Mouse (Mus musculus) lung, postnatal 36 days (tissue): ENCODE measurements around the gene Mylip.

Experiments used
- DNase-seq: peaks from one replicate; pipeline ENCODE4 v3.0.0; 2022; ENCODE audit warnings: mixed read lengths

Mylip gene

DNA sequence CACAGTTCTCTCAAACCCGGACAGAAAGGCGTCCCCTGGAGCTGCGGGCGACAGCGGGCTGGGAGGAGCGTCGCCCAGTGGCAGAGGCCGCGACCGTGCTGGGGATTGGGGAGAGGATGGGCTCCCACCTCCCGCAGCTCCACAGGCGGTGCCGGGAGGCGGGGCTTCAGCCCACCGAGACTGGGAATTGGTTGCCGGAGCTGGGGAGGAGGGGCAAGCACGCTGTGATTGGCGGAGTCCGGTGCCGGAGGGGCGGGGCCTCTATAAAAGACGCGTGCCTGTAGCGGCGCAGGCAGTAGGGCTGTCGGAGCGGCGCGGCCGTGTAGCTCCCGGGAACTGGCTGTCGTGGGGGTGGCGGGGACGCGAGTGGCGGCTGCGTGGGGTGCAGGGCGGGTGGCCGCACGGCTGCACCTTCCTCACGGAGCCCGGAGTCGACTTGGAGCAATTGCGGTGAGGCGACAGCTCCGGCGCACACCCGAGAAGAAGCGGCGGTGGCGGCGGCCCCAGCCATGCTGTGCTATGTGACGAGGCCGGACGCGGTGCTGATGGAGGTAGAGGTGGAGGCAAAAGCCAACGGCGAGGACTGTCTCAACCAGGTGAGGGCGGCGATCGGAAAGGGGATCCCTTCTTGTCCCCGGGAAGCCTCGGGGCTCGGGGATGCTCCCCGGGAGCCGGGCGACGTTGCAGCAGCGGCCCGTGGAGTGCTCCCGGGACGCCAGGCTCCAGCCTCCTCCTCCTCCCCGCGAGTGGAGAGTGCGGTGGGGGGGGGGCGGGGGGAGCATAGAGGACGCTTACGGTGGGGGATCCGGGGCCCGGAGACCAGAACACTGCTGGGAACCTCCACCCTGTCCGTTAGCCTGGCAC lies at the start of gene Mylip:
Gene Mylip, plus strand, starts transcription at position 295 of the 864 bp plus-strand sequence.
- peak; percentile 99 for DNase-seq

DNA sequence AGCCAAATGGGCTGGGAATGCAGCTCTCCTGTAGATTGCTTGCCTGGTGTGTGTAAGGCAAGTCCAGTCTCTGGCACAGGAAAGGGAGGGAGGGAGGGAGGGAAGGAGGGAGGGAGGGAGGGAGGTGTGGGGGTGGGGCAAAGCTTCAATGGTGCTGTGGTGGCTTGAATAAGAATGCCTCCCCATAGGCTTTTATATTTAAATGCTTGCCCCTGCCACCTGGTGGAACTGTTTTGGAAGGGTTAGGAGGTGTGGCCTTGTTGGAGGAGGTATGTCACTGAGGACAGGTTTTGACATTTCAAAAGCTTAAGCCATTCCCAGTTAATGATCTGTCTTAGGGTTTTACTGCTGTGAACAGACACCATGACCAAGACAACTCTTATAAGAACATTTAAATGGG lies 47.6 kb upstream of the Mylip start:
- no peak for DNase-seq

DNA sequence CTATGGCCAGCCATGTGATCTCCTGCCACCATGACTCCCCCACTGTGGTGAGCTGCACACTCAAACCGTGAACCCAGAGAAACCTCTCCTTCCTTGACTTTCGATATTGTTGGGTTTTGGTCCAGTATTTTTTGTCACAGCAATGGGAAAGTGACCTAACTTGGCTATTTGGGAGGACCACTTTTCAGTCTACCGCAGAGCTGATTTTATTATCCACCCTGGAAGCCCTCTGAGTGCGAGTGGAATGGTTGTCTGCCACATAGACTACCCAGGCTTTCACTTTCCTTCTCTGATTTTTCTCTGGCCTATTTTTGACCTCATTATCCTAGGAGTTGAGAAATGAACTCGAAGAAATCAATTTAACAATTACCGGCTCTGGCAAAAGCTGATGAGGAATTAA lies 46.0 kb upstream of the Mylip start:
- no peak for DNase-seq

DNA sequence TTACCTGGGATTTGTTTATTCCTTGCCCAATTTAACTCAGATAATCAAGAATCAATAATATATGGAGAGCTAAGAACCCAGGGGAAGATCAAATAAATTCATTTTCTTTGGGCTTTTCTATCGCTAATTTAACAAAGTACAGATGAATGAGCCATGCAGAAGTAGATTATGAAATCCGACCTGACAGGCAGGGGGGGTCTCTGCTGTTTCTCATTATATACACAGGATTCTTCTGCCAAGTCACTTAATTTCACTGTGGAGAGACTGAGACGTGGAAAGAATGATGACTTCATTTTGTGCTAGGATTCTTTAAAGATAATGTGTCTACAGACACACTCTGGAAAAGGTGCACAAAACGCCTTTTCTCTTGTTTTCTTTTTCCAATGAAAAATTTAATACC lies 45.6 kb upstream of the Mylip start:
- DNase-seq = no peak

GRCm38 (mm10) chr13:45345471-45346159 lies 43.9 kb upstream of the Mylip start:
- DNase-seq = peak; percentile 6

GRCm38 (mm10) chr13:45351483-45351882 lies 38.1 kb upstream of the Mylip start:
- DNase-seq = no peak

GRCm38 (mm10) chr13:45354824-45355223 lies 34.7 kb upstream of the Mylip start:
- DNase-seq = no peak

DNA sequence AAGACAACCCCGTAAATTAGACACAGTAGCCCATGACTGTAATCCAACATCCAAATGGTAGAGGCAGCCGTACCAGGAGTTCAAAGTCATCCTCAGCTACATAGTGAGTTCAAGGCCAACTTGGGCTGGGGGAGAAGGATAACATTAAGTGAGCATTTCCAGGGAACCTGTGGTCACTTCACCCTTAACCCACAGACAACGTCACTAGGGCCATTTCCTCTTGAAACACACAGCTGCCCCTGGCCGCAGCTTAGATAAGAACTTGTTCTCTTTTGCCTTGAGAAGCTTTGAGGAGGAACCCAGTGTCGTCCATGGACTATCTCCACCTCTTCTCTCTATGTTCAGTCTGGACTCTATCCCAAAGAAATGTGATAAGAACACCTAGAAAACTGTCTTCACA lies 31.3 kb upstream of the Mylip start:
- DNase-seq = peak; percentile 24

- no peak for DNase-seq
Observed at GRCm38 (mm10) chr13:45358676-45359323, 30.7 kb upstream of the Mylip start.

GRCm38 (mm10) chr13:45365788-45366187 lies 23.8 kb upstream of the Mylip start:
- DNase-seq = no peak

GRCm38 (mm10) chr13:45371673-45372072 lies 17.9 kb upstream of the Mylip start:
- peak; percentile 30 for DNase-seq

GRCm38 (mm10) chr13:45372456-45372855 lies 17.1 kb upstream of the Mylip start:
- no peak for DNase-seq

- DNase-seq = no peak
Observed at GRCm38 (mm10) chr13:45374846-45375245, 14.7 kb upstream of the Mylip start.

GRCm38 (mm10) chr13:45382208-45382607 lies 7.3 kb upstream of the Mylip start:
- no peak for DNase-seq

GRCm38 (mm10) chr13:45384636-45385035 lies 4.9 kb upstream of the Mylip start:
- no peak for DNase-seq

- no peak for DNase-seq
Observed at GRCm38 (mm10) chr13:45385521-45385920, 4.0 kb upstream of the Mylip start.

DNA sequence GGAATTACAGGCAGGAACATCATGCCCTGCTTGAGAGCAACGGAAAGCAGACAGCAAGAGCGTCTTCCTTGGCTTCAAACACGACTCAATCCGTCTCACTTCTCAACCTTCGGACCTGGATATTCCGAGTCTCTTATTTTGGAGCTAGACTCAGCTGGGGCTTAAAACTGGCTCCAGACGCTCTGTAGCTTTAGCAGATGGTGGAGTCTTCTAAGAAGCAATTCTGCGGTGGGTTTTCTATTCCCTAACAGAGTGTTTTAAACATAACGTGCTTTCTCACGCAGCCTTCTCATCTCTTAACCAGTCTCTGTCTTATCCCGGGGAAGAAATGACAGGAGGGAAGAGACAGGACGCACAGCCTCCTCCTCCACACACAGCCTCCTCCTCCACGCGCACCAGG lies 3.3 kb upstream of the Mylip start:
- DNase-seq = no peak

DNA sequence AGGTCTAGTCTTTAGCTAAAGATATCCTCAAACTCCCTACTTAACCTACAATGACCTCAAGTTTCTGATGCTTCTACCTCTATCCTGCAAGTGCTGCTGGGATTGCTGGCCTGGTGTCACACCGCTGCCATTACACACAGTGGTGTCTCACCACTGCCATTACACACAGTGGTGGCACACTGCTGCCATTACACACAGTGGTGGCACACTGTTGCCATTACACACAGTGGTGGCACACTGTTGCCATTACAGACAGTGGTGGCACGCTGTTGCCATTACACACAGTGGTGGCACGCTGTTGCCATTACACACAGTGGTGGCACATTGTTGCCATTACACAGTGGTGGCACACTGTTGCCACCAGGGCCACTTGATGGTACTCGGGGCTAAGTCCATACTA lies 2.3 kb upstream of the Mylip start:
- DNase-seq = no peak

DNA sequence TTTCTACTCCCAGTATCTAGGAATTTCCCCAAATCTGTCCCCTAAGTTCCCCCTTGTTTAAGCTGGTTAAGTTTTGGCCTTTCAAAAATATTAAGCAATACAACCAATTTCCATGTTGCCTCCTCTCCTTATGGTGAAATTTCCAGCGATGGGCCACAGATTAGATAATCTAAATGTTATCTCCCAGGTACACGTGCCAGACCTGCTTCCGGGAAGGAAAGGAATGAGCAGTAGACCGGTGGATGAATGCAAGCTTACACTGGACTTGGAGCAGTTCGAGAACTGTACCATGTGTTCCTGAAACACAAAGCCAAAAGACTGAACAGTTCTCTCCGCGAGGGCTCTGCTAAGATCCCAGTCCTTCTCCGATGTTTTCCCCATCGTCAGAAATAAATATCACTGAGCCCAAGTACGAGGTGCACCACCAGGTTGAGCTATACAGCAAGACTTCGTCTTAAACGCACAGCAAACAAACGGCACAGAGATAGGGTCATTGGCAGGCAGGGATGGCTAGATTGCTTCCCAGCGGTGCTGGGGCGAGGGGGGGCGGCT lies 1.2 kb upstream of the Mylip start:
- no peak for DNase-seq

- DNase-seq = no peak
Observed at GRCm38 (mm10) chr13:45388889-45389288, 653 bp upstream of the Mylip start.

GRCm38 (mm10) chr13:45390312-45390961 lies 895 bp downstream of the Mylip start:
- peak; percentile 55 for DNase-seq

- DNase-seq = peak; percentile 84
Observed at GRCm38 (mm10) chr13:45390962-45391853, 1.7 kb downstream of the Mylip start.
